Mouse (Mus musculus) thymus, postnatal 25 days (tissue): ENCODE results near the gene 1700037H04Rik.
A peak's percentile ranks its signal among the peaks of the same experiment; 100 is the strongest.

Experiments
- DNase-seq: peaks from one replicate; pipeline ENCODE4 v3.0.0; 2022

1700037H04Rik gene

DNA sequence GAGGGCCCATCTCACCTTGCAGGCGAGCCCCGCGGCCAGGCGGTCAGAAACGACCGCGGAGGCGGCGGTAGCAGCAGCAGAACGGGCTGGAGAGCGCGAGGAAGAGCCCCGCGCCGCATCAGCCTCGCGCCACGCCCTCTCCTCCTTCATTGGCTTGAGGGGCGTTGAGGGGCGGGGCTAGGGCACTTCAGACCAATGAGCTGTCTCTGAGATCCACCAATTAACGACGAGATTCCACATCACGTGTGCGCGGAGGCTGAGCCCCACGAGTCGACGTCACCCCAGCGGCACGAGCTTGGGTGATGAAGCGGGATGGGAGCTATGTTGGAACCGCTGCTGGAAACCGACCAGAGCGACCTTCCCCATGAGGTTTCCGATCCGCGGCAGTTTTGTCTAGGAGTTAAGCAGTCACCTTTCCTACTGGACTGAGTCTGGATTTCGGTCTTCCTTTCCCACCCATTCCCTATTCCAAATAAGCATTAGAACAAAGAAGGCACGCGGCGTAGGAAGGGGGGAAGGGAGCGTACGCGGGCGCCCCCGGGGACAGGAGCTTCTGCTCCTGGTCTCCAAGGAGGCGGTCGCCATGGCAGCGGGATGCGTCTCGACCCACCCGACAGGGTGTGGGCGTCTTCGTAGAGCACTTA is at the start of gene 1700037H04Rik:
Gene 1700037H04Rik (minus strand): TSS at position 144 of the 644 bp plus-strand sequence.
- peak; percentile 96 for DNase-seq

DNA sequence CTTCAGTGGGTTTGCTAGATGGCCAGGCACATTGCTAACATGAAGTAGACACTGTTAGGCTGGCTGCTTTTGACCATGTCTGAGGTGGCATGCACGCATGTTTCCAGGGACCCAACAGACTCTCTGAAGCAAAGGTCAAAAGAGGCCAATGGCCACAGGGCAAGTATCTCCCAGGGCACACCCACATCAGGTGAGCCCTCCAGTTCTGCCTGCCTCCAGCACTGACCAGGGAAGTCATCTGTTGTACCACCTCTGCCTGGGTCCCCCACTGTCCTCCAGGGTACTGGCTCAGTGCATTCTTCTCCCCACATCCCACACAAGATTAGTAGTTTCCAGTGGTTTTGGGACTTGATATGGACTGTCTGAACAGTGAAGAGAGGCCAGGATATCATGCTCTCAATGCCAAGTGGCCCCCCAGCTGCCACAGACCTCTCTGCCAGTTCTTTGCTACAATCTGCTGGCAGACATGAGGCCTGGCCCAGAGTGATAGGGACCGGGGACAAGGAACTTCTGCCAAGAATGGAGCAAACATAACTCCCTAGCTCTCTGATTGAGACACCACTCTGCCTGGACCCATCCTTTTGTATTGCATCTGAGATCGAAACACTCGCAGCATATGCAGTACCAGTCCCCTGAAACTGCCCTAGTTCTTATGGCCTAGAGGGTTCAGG is 49.4 kb upstream of the 1700037H04Rik start:
- no peak for DNase-seq

DNA sequence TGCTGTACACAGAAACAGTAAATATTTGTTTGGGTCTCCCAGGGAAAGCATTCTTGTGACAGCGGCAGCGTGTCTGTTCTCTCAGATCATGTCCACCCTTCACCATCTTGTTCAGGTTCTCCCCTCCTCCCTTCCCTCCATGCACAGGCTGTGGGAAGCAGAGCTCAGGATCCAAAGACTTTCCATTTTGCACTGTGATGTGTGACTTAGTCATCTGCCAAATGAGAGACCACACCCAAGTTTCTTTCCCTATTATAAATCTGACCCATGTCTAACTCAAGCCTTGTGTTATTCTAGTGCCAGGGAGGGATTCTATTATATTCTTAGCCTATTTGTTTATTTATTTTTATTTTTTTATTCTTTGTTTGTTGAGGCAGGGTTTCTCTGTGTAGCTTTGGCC is 48.5 kb upstream of the 1700037H04Rik start:
- no peak for DNase-seq

DNA sequence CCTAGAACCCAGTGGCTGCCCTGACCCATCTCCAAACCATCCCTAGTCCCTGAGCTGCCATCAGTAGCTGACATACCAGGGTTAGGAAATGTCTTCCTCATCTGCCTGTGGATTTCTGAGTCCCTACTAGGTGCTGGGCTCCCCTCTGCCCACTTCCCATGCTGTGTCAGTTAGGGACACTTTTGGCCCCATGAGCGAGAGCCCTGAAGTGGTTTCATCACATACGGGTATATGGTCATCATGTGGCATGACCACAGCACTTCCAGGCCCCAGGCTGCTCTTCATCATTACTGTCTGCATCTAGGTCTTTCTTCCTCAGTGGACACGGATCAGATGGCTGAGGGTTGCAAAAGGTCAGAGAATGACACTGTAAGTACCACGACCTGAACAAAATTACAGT is 46.9 kb upstream of the 1700037H04Rik start, which contains the start of gene Ap5s1:
Gene Ap5s1 (plus strand): TSS at position 301 of the 400 bp plus-strand sequence.
- no peak for DNase-seq

DNA sequence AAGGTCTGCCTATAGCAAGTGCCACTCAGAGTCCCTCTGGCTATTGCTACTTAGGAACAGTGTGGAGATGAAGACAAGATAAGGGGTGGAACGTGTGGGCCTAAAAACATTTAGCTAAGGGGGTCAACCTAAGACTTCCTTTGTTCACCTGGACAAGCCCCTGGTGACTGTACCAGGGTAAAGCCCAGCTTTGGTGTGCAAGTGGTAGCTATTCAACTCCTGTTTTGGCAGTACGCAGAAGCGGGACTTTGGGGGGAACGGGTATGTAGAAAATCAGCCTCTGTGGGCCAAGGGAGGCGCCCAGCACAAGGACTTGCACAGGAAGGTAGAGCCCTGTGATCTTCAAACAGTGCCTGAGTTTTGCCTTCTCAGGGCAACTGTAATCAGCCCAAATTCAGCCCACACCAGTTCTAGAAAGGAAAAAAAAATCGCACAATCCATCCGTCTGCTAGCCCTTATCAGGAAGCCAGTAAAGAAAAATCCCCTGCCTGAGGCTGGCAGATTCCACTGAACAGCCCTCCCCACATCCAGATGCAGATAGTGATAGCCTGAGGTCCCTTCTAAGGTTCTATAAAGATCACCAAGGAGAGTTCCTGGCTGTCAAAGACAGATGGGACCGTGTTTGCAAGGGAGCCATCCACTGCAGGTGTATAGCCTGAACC is 45.8 kb upstream of the 1700037H04Rik start:
- no peak for DNase-seq

DNA sequence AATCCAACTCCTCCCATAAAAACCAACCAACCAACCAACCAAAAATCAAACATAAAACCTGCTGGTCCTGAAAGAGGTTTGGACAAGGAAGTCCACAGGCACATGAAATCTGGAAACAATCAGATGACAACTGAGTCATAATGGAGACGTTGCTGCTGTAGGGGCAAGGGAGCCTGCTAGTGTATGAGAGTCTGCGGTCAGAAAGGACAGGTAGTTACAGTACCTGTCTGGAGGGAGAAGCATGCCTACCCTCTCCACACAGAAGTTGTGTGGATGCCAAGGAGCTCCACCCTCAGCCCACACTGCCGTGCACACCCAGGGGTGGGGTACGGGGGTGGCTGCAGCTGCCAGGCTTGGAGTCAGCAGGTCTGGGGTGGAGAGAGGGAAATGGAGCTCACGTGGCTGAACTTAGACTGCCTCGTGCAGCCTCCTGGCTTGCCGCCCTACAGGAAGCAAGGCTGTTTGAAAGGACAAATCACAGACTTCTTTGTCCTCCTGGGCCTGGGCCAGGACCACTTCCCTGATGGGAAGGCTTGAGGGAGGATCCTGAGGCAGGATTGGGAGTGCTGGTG is 44.6 kb upstream of the 1700037H04Rik start:
- DNase-seq, result peak; percentile 24

DNA sequence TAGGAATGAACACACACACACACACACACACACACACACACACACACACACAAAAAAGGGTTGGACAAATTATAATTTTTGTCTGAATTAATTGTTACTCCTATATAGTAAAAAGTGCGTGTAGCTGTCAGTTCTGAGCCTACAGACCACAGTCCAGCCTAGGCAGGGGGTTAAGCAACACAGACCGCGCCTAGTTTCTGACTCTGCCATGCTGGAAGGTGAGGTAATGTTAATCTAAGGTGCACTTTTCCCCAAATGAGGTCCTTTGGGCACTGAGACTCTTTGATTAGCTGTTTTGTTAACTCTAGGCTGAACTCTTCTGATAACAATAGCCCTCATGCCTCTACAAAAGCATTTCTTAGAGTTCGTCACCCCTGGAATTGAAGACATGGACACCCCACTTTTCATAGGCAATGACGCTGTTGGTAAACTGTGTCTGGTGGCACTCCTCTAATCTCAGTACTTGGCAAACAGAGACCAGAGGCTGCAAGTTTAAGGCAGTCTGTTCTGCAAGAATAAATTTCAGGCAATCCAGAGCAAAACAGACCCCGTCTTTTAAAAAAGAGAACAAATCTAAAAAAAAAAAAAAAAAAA is 44.0 kb upstream of the 1700037H04Rik start:
- DNase-seq, result no peak

DNA sequence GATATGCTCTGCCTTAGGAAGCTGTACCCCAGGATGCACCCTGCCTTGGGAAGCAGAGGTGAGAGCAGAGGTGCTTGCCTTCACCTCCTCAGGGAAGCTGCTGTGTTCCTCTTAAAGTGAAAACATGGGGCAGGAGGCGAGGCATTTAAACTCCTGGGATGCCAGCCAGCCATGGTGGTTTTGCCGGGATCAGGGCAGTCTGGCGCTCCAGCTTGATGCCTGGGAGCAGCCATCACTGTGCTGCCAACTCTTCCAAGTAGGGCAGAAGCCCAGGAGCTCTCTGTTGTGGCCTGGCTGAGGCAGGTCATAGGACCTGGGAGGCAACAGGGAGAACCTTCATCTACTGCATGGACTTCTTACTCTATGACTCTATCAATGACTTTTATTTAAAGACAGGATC is 41.4 kb upstream of the 1700037H04Rik start:
- DNase-seq, result no peak

DNA sequence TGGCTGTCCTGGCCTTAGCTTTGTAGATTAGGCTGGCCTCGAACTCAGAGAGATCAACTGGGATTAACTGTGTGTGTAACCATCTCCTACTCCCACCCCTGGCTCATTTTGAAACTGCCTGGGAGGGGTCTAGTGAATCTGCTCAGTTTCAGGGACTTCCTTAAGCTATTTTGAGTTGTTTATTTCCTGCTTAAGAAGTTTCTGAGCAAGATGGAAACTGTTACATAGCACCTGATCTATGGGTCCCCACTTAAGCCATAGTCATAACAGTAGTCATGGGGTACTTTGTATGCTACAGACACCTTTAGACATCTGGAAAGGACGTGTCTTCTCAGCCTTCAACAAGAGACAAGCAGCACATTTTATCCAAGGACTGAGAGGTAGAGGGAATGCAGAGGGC is 40.8 kb upstream of the 1700037H04Rik start:
- no peak for DNase-seq

DNA sequence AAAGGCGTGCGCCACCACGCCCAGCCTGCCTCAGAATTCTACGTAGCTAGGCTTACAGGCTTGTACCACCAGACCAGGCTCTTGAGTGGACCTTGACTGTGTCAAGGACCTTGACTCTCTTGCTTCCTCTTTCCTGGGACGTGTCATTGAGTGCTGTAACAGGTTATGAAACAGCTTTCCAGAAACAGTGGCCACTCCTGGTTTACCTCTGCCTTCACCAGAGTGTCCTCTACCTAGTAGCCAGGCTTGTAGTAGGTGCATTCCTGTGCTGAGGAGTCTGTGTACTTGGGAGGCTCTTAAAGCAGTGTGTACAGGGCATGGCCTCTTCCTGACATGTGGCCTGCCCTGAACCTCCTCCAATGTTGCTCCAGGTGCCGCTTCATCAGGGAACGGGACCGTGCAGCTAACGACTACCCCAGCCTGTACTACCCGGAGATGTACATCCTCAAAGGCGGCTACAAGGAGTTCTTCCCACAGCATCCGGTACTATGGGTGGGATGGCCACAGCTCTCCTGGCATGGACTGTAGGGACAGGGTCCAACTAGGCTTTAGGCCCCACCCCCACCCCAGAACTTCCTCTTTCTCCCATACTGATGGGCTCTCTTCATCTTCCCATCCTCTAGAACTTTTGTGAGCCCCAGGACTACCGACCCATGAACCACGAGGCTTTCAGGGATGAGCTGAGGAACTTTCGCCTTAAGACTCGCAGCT is 36.9 kb upstream of the 1700037H04Rik start:
- DNase-seq, result no peak

DNA sequence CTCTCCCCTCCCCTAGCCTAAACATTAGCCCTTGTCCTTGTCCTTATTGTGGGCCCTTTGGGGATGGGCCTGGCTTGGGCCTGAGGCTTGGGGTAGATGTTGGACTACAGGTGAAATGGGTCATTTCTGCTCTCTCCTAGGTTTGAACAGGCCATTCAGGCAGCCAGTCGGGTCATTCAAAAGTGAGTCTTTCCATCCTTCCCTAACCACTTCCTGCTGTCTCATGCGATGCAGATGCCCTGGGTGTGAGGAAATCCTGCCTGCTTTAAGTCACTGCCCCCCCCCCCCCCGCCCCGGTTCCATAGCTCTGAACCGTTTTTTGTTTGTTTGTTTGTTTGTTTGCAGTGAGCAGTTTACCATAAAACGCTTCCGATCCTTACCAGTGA is 31.1 kb upstream of the 1700037H04Rik start:
- DNase-seq, result no peak

DNA sequence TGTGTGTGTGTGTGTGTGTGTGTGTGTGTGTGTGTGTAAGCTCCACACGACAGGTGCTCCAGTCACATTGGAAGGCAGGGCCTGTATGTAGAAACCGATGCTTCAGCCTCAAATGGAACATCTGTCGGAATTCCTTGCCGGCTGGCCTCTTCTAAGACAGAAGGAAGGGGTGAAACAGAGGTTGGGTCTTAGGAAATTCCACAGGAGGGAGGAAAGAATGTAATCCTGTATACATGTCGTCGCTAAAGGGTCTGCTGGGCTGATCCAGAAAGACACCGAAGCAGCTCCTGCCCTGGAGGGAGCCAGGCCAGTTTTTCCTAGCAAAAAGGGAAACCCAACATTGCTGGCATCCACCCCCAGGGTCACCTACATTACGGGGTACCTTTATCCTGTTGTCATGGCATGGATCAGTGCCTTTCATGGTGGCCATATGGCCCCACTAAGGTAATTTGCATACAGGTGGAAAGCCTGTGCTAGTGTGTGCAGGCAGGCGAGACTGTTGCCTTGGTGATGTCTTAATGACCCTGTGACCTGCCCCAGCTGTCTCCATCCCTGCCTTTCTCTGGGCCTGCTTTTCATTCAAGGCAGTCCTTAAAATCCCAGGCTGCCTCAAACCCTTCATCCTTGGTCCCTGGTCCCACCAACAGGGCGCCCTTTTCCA is 30.6 kb upstream of the 1700037H04Rik start:
- no peak for DNase-seq

DNA sequence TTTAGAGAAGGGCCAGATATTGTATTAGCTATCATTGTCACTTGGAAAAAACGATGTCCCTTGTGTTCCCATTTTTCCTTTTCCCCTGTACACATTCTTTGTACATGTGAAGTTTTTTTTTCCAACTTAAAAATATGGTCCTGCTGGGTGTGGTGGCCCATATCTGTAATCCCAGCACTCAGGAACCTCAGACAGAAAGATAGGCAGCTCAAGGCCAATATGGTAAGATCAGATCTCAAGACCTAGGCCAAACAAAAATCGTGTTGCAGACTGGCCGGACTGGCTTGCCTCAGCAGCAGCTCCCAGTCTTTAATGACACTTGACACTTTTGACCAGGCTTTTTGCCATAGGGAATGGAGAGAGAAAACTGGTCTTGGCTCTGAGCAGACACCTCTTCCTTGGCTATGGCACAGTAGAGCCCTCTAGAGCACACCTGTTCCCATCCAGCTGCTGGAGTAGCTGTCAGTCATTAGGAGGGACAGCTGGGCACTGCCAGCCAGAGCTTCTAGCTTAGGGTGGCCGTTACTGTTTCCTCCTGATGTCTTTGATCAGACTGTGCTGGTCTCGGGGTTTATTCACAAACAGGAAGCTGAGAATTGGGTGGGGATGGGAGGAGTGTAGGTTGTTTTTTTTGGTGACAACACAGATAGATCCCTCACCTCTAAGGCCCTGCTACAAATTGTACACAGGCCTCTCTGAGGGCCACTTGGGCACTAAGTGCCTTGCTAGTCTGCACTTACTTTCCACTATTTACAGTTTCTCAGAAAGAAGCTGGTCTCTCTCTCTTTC is 29.8 kb upstream of the 1700037H04Rik start:
- no peak for DNase-seq

DNA sequence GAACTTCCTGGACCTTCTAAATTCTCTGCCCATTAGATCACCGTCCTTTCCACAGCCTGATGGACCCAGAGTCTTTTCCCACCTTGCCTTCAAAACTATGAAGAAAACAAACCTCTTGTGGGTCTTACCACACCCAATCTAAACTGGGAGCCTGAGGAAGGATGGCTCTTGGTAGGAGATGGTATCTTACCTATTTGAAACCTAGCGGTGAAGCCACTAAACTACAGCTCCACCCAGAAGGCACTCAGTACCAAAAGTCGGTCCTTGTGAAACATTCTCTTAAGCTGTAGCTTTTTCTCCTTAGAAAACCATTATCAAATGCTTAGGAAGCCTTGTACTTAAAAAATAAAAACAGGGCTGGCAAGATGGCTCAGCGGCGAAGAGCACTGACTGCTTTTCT is 28.4 kb upstream of the 1700037H04Rik start:
- no peak for DNase-seq

DNA sequence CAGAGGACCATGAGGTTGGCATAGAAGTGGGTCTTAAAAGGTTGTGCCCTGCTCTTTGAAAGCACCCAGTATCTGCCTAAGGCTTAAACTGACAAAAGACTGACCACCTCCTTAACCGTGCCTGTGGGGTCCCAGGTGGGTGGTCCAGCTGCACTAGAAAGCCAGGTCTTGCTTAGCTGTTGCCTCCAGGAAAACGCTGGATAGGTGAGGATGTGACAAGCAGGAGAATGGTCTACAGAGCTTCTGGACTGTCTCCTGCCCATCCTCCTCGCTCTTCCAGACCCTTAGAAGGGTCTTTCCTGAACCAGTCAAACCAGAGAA is 27.7 kb upstream of the 1700037H04Rik start:
- no peak for DNase-seq

DNA sequence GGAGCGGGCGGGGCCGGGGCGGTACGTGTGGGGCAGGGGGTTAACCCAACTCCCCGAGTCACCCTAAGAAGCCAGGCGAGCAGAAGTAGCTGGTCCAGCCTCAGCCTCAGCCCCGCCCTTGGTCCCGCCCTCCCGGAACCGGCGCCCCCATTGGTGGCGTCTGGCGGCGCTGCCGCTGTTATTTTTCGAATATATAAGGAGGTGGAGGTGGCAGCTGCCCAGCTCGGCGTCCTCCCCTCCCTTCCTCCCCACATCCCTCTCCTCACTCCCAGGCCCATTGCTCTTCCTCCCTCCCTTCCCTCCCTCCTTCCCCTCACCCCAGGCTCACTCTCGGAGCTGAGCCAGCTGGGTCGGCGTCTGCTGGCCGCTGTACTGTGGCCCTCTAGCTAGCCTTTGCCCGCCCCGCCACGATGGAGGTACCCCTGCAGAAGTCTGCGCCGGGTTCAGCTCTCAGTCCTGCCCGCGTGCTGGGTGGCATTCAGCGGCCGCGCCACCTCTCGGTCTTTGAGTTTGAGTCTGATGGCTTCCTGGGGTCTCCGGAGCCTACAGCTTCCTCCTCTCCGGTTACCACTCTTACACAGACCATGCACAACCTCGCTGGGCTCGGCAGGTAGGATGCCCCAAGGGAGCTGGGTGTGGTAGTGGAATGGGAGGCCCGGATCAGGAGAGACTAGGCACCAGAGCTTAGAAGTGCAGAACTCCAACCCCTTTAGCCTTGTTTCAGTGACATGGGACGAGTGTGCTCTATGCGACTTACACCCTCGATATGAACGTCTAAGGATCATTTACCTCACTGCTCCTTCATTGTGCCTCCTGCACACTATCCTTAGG is 27.1 kb upstream of the 1700037H04Rik start, which contains the start of the genes Cdc25b and Spef1:
Gene Cdc25b (plus strand): TSS at position 179 of the 831 bp plus-strand sequence.
Gene Spef1 (minus strand): TSS at position 512 of the 831 bp plus-strand sequence.
- peak; percentile 86 for DNase-seq

DNA sequence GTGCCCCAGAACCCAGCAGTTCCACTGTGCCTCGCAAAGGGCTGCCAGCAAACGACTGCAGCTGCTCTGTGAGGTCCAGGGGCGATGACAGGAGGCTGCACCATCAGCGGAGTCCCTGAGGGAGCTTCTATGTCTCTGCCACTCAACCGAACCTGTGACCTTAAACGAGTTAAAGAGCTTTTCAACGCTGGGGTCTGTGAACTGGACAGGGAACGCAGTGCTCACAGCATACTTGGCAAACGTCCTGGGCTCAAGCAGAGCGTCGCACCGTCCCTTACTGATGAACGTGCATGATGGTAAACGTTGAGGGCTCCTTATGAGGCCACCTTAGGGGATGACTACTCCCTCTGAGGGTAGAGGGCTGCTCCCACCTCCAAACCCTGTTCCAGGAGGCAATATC is 26.5 kb upstream of the 1700037H04Rik start:
- no peak for DNase-seq

DNA sequence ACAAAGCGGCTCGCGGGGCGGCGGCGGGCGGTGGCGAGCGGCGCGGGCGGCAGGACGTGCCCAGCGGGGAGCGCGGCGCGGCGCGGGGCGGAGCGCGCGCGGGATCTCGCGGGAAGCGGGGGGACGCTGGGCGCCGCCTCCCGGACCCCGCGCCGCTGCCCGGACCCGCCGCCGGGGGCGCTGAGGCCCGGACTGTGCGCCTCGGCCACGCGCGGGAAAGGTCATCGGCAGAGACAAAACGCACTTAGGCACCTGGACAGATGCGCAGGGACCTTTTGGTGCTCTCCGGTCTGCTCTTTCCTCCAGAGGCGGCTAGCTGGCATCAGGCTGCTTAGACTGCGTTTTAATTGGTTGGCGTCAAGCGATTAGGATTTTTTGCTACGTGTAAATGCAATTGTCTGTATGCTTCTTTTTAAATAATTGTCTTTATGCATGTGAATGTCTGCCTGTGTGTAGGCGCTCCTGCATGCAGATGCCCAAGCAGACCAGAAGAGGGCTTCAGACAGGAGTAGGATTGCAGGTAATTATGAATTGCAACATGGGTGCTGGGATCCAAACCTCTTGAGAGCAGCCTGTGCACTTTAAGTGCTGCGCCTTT is 20.2 kb upstream of the 1700037H04Rik start, which contains the start of gene Cenpb:
Gene Cenpb (minus strand): TSS at position 78 of the 598 bp plus-strand sequence.
- peak; percentile 80 for DNase-seq

DNA sequence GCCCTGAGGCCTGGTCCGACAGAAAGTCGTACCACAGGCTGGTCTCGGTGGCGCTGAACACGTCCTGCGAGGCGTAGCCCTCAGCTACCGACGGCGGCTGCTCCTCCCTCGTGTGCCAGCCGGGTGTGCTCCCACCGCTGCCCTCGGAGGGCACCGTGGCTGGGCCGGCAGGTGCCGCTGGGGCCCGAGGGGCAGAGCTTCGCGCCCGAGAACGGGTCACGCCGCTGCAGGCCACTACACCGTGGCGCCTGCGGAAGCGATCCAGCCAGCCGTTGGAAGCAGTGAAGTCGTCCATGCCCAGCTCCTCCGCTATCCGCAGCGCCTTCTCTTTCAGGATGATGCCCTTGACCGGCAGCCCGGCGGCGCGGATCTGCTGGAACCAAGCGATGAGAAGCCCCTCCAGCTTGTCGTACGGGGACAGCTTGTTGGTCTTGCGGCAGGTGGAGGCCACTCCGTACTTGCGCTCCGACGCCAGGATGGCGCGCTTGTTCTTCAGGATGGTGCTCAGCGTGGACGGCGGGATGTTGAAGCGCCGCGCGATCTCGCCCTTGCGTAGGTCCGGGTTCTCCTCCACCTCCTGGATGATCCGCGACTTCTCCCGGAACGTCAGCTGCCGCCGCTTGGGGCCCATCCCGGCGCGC is 19.5 kb upstream of the 1700037H04Rik start:
- DNase-seq, result peak; percentile 48
